Mouse (Mus musculus) heart, adult 2 months (tissue): Measurements from ENCODE around the gene Exoc4. TPM values are rescaled to one million over a fixed set of nuclear protein-coding genes. Genes with fewer than 3 reads are reported as not detected.

Source experiments
- DNase-seq, 2 experiments: peaks; one replicate each; pipeline ENCODE4 v3.0.0; 2021
- H3K27ac ChIP-seq: fragments of 200-600 bp; 2 replicates; pipeline ENCODE4 v1.8.1; 2022
- H3K27me3 ChIP-seq: fragments of 200-500 bp; 2 replicates; pipeline ENCODE4 v1.6.1; 2012; ENCODE audit warnings: mild to moderate bottlenecking, low read length, inconsistent platforms, mixed read lengths; ENCODE audit not compliant: control insufficient read depth, insufficient read depth
- H3K36me3 ChIP-seq: fragments of 200-500 bp; 2 replicates; pipeline ENCODE4 v1.6.1; 2012; ENCODE audit warnings: low read length, inconsistent platforms; ENCODE audit not compliant: control insufficient read depth, insufficient read depth
- H3K4me1 ChIP-seq: fragments of 200-500 bp; 2 replicates; pipeline ENCODE4 v1.6.1; 2011; ENCODE audit warnings: low read length; ENCODE audit not compliant: control insufficient read depth, insufficient read depth
- H3K4me3 ChIP-seq: fragments of 200-600 bp; 2 replicates; pipeline ENCODE4 v1.8.1; 2022
- H3K79me2 ChIP-seq: fragments of 200-500 bp; replicated peaks from 2 replicates; pipeline ENCODE4 v1.6.1; 2012; ENCODE audit warnings: mild to moderate bottlenecking, inconsistent platforms, low read length, moderate library complexity, mixed read lengths; ENCODE audit not compliant: control insufficient read depth, insufficient read depth
- H3K9ac ChIP-seq: fragments of 200-500 bp; 2 replicates; pipeline ENCODE4 v1.6.1; 2012; ENCODE audit warnings: low read depth, mild to moderate bottlenecking, control low read depth, inconsistent platforms, low read length, mixed read lengths
- CTCF ChIP-seq: fragments of 200-600 bp; IDR thresholded peaks from 2 replicates; pipeline ENCODE4 v1.8.1; 2022; ENCODE audit warnings: antibody characterized with exemption, mild to moderate bottlenecking, moderate library complexity
- EP300 ChIP-seq: fragments of 200-500 bp; IDR thresholded peaks from 2 replicates; pipeline ENCODE4 v1.6.1; 2011; ENCODE audit warnings: low read depth, low read length, control low read depth; ENCODE audit not compliant: insufficient read depth
- POLR2A ChIP-seq: fragments of 200-500 bp; IDR thresholded peaks from 2 replicates; pipeline ENCODE4 v1.6.1; 2011; ENCODE audit warnings: mild to moderate bottlenecking, low read depth, low read length, control low read depth; ENCODE audit not compliant: insufficient read depth
- WGBS: fragments of 180-500 bp; shearing (Covaris S2); methylation state at CpG from one replicate; pipeline ENCODE4 v1.1.7; 2018; 5-methylcytosine and 5-hydroxymethylcytosine counted together
- intact Hi-C: fragments of 180-260 bp; cut with DNase I; formaldehyde crosslinking; loops from one replicate; pipeline ENCODE4 v1.15.1; 2025
- polyA plus RNA-seq: library from polyadenylated mRNA; depleted of rRNA; stranded (reverse); fragments of >200 nt; gene quantifications from 2 replicates; pipeline ENCODE4 v1.2.3, GENCODE M21; 2012
- total RNA-seq, 2 experiments: library from RNA; stranded (reverse); gene quantifications; 2 replicates each; pipeline ENCODE4 v1.2.3; 2021

Exoc4 gene
- total and polyA plus RNA-seq, 3 experiments = 9.9 to 36.0 (median 34.0) TPM

GRCm38 (mm10) chr6:33620701-33621100, 371.8 kb downstream of the Exoc4 start:
- H3K9ac ChIP-seq = no peak overlapping the region
- H3K4me1 ChIP-seq = no peaks in the 10 kb centered on the region
- H3K27ac ChIP-seq = no peak overlapping the region
- no peak overlapping the region for H3K4me3 ChIP-seq
- H3K27me3 ChIP-seq = no peaks in the 10 kb centered on the region
- H3K36me3 ChIP-seq = no peaks in the 10 kb centered on the region
- no peak for DNase-seq
- no peaks in the 10 kb centered on the region for H3K79me2 ChIP-seq
- WGBS = 54% methylated on average over 1 of the region's 1 CpGs
- intact Hi-C loops = no loop called here
- TF ChIP-seq EP300 (no peak), POLR2A (no peak), CTCF (no peak)

- Histone ChIP-seq H3K4me3 (no peak overlapping the region), H3K27me3 (no peaks in the 10 kb centered on the region), H3K79me2 (no peaks in the 10 kb centered on the region), H3K36me3 (no peaks in the 10 kb centered on the region), H3K9ac (no peak overlapping the region), H3K4me1 (no peaks in the 10 kb centered on the region), H3K27ac (no peak overlapping the region)
- no peak for DNase-seq
- TF ChIP-seq EP300 (no peak), POLR2A (no peak), CTCF (no peak)
- intact Hi-C loops = no loop called here
Observed at GRCm38 (mm10) chr6:33625931-33626330, 377.0 kb downstream of the Exoc4 start.

- no peak for DNase-seq
- Histone ChIP-seq H3K4me3 (no peak overlapping the region), H3K27ac (no peak overlapping the region), H3K27me3 (no peaks in the 10 kb centered on the region), H3K79me2 (no peaks in the 10 kb centered on the region), H3K4me1 (no peaks in the 10 kb centered on the region), H3K36me3 (no peaks in the 10 kb centered on the region), H3K9ac (no peak overlapping the region)
- TF ChIP-seq EP300 = no peak
- TF ChIP-seq POLR2A = no peak
- no peak for TF ChIP-seq CTCF
- intact Hi-C loops = no loop called here
- WGBS = 77% methylated on average over 2 of the region's 2 CpGs
Observed at GRCm38 (mm10) chr6:33631133-33631532, 382.2 kb downstream of the Exoc4 start.

- H3K27me3 ChIP-seq = no peaks in the 10 kb centered on the region
- DNase-seq = no peak
- no peaks in the 10 kb centered on the region for H3K4me1 ChIP-seq
- WGBS = 45% methylated on average over 2 of the region's 2 CpGs
- no peak overlapping the region for H3K27ac ChIP-seq
- intact Hi-C loops = no loop called here
- TF ChIP-seq EP300 = no peak
- no peak for TF ChIP-seq POLR2A
- no peak for TF ChIP-seq CTCF
- H3K79me2 ChIP-seq = no peaks in the 10 kb centered on the region
- H3K4me3 ChIP-seq = no peak overlapping the region
- no peaks in the 10 kb centered on the region for H3K36me3 ChIP-seq
- no peak overlapping the region for H3K9ac ChIP-seq
Observed at GRCm38 (mm10) chr6:33637192-33637591, 388.3 kb downstream of the Exoc4 start.

GRCm38 (mm10) chr6:33681778-33682640, 433.1 kb downstream of the Exoc4 start:
- Histone ChIP-seq H3K27me3 (no peaks in the 10 kb centered on the region), H3K79me2 (no peaks in the 10 kb centered on the region), H3K9ac (no peak overlapping the region), H3K36me3 (no peaks in the 10 kb centered on the region), H3K27ac (no peak overlapping the region), H3K4me1 (no peaks in the 10 kb centered on the region), H3K4me3 (no peak overlapping the region)
- intact Hi-C loops = no loop called here
- WGBS = 62% methylated on average over 10 of the region's 10 CpGs
- no peak for DNase-seq
- TF ChIP-seq EP300 (no peak), CTCF (peak; percentile 60)

- Histone ChIP-seq H3K36me3 (no peaks in the 10 kb centered on the region), H3K4me3 (no peak overlapping the region), H3K27ac (no peak overlapping the region), H3K27me3 (no peaks in the 10 kb centered on the region), H3K79me2 (no peaks in the 10 kb centered on the region), H3K4me1 (no peaks in the 10 kb centered on the region), H3K9ac (no peak overlapping the region)
- intact Hi-C loops = no loop called here
- TF ChIP-seq EP300 (no peak), POLR2A (no peak), CTCF (no peak)
- 74% methylated on average over 3 of the region's 3 CpGs for WGBS
- DNase-seq = no peak
Observed at GRCm38 (mm10) chr6:33683533-33683932, 434.6 kb downstream of the Exoc4 start.
